ENCODE assay signal across 8 mouse cellular contexts in genomic region chr7:45813787-45814779, GRCm38 (mm10). TPM values are rescaled to one million over a fixed set of nuclear protein-coding genes. Genes with fewer than 3 reads are reported as not detected.
A peak's percentile ranks its signal among the peaks of the same experiment; 100 is the strongest.
DNase-seq lines count a peak whose midpoint lies in the region; ATAC-seq and TF ChIP-seq lines count a peak whose summit lies in the region.

Cyth2 (minus strand) TSS chr7:45814581.

- ATAC-seq in heart, embryonic 11.5 days (replicated peaks; ENCODE audit: insufficient number of reproducible peaks, low FRiP score, low TSS enrichment): peak; percentile 98
- peak; percentile 99 for ATAC-seq in kidney, embryonic 16.5 days (ENCODE audit: low FRiP score, low TSS enrichment)

- peak within 1 kb of the TSS; percentile 78 for H3K4me2 ChIP-seq in heart, embryonic 11.5 days
- H3K4me2 ChIP-seq in kidney, embryonic 16.5 days (replicated peaks; ENCODE audit: low read depth, low read length): peak within 1 kb of the TSS; percentile 92
- peak within 1 kb of the TSS; percentile 91 for H3K4me2 ChIP-seq in myocyte (ENCODE audit: low read depth)

- peak within 1 kb of the TSS; percentile 100 for H3K9ac ChIP-seq in heart, embryonic 11.5 days (ENCODE audit: low read depth, low read length)
- peak within 1 kb of the TSS; percentile 100 for H3K9ac ChIP-seq in kidney, embryonic 16.5 days (replicated peaks; ENCODE audit: low read length)
- H3K9ac ChIP-seq in liver, adult 2 months (ENCODE audit: low read depth, low read length): peak within 1 kb of the TSS; percentile 88

- peaks cover 16% of the 10 kb centered on the region for H3K79me3 ChIP-seq in C2C12 (ENCODE audit: low read depth)

- peaks cover 32% of the 10 kb centered on the region for H3K4me1 ChIP-seq in erythroblast, embryonic 14.5 days (ENCODE audit: control insufficient read depth)
- peaks cover 20% of the 10 kb centered on the region for H3K4me1 ChIP-seq in heart, embryonic 11.5 days (ENCODE audit: control insufficient read depth, insufficient read depth, low read length)
- peaks cover 20% of the 10 kb centered on the region for H3K4me1 ChIP-seq in kidney, embryonic 16.5 days (ENCODE audit: insufficient read depth, low read length)
- H3K4me1 ChIP-seq in liver, adult 2 months (ENCODE audit: control insufficient read depth, insufficient read depth, low read length): peaks cover 6% of the 10 kb centered on the region

- H3K4me3 ChIP-seq in C2C12 (ENCODE audit: insufficient read depth, poor library complexity, severe bottlenecking) (peak within 1 kb of the TSS; percentile 75), myocyte (peak within 1 kb of the TSS; percentile 70)
- H3K4me3 ChIP-seq in erythroblast, embryonic 14.5 days (replicated peaks): peak within 1 kb of the TSS; percentile 92
- H3K4me3 ChIP-seq in heart, embryonic 11.5 days (ENCODE audit: low read depth, low read length): peak within 1 kb of the TSS; percentile 94
- peak within 1 kb of the TSS; percentile 99 for H3K4me3 ChIP-seq in kidney, embryonic 16.5 days (ENCODE audit: low read length)
- H3K4me3 ChIP-seq in liver, adult 2 months (ENCODE audit: insufficient read depth, low read depth, low read length): peak within 1 kb of the TSS; percentile 72

- no peak for TF ChIP-seq CTCF in C2C12 (IDR thresholded peaks at IDR 0.05; ENCODE audit: control insufficient read depth, insufficient read depth, insufficient read length)
- no peak for TF ChIP-seq CTCF in brain, embryonic 14.5 days (IDR thresholded peaks at IDR 0.05; ENCODE audit: borderline replicate concordance, extremely low read depth, insufficient read depth, insufficient read length)
- no peak for TF ChIP-seq CTCF in liver, adult 2 months (IDR thresholded peaks at IDR 0.05; ENCODE audit: low read depth, low read length)

- no peaks in the 10 kb centered on the region for H3K27me3 ChIP-seq in C2C12 (ENCODE audit: control insufficient read depth, insufficient read depth, insufficient read length)
- peaks cover 1% of the 10 kb centered on the region; the same call in 1 of the 2 replicates for H3K27me3 ChIP-seq in erythroblast, embryonic 14.5 days (ENCODE audit: control insufficient read depth)
- peaks cover 7% of the 10 kb centered on the region for H3K27me3 ChIP-seq in heart, embryonic 11.5 days (ENCODE audit: control insufficient read depth, insufficient read depth, low read length)
- H3K27me3 ChIP-seq in kidney, embryonic 16.5 days (ENCODE audit: insufficient read depth, low read length): no peaks in the 10 kb centered on the region
- no peaks in the 10 kb centered on the region for H3K27me3 ChIP-seq in liver, adult 2 months (ENCODE audit: control insufficient read depth, insufficient read depth, low read length)
- H3K27me3 ChIP-seq in myocyte (ENCODE audit: control insufficient read depth, insufficient read depth, insufficient read length): no peaks in the 10 kb centered on the region
- H3K27me3 ChIP-seq in splenic B cell, adult 2 months (ENCODE audit: control insufficient read depth, insufficient read depth, low read length, poor library complexity, severe bottlenecking): no peaks in the 10 kb centered on the region

- peak within 1 kb of the TSS; percentile 100 for H3K27ac ChIP-seq in heart, embryonic 11.5 days (ENCODE audit: low read depth, low read length)
- peak within 1 kb of the TSS; percentile 100 for H3K27ac ChIP-seq in kidney, embryonic 16.5 days (ENCODE audit: low read length)
- H3K27ac ChIP-seq in liver, adult 2 months (replicated peaks; ENCODE audit: insufficient read depth, low read depth, low read length): peak within 1 kb of the TSS; percentile 79

- peaks cover 27% of the 10 kb centered on the region for H3K79me2 ChIP-seq in C2C12 (ENCODE audit: control insufficient read depth, insufficient read depth)
- H3K79me2 ChIP-seq in liver, adult 2 months (ENCODE audit: control insufficient read depth, insufficient read depth, low read length): peaks cover 3% of the 10 kb centered on the region; the same call in 1 of the 2 replicates
- peaks cover 19% of the 10 kb centered on the region for H3K79me2 ChIP-seq in myocyte (ENCODE audit: control insufficient read depth, insufficient read depth)

- under 1% methylated on average over 87 of the region's 92 CpGs for WGBS in heart, embryonic 11.5 days (ENCODE audit: insufficient replicate concordance)
- WGBS in kidney, embryonic 16.5 days: under 1% methylated on average over 88 of the region's 92 CpGs
- WGBS in liver, adult 2 months: under 1% methylated on average over 86 of the region's 92 CpGs

- DNase-seq in brain, embryonic 14.5 days (ENCODE audit: low read depth): peak; percentile 100
- DNase-seq in liver, adult 2 months (ENCODE audit: extremely low read depth, low read depth, low spot score): peak; percentile 99
- peak; percentile 100 for DNase-seq in splenic B cell, adult 2 months (ENCODE audit: low read depth, low spot score)

- TF ChIP-seq POLR2A in brain, embryonic 14.5 days (IDR thresholded peaks at IDR 0.05; ENCODE audit: borderline replicate concordance, extremely low read depth, insufficient read depth, insufficient read length, poor library complexity, severe bottlenecking): peak; percentile 92
- peak; percentile 77 for TF ChIP-seq POLR2A in liver, adult 2 months (IDR thresholded peaks at IDR 0.05; ENCODE audit: extremely low read depth, insufficient read depth, low read length)
- TF ChIP-seq POLR2A in myocyte (IDR thresholded peaks at IDR 0.05; ENCODE audit: insufficient read length, low read depth): peak; percentile 70

- H3K9me3 ChIP-seq in erythroblast, embryonic 14.5 days (ENCODE audit: control insufficient read depth, low read length): no peaks in the 10 kb centered on the region
- no peaks in the 10 kb centered on the region for H3K9me3 ChIP-seq in heart, embryonic 11.5 days (replicated peaks; ENCODE audit: control insufficient read depth, low read length)
- no peaks in the 10 kb centered on the region for H3K9me3 ChIP-seq in kidney, embryonic 16.5 days (ENCODE audit: low read length)

- H3K36me3 ChIP-seq in C2C12 (ENCODE audit: control insufficient read depth, insufficient read depth) (peaks cover 36% of the 10 kb centered on the region), myocyte (ENCODE audit: control insufficient read depth, insufficient read depth) (peaks cover 23% of the 10 kb centered on the region)
- peaks cover 41% of the 10 kb centered on the region for H3K36me3 ChIP-seq in erythroblast, embryonic 14.5 days (ENCODE audit: control insufficient read depth)
- H3K36me3 ChIP-seq in heart, embryonic 11.5 days (ENCODE audit: control insufficient read depth, insufficient read depth, low read length): peaks cover 35% of the 10 kb centered on the region
- peaks cover 38% of the 10 kb centered on the region for H3K36me3 ChIP-seq in kidney, embryonic 16.5 days (ENCODE audit: insufficient read depth, low read length)
- H3K36me3 ChIP-seq in liver, adult 2 months (ENCODE audit: control insufficient read depth, insufficient read depth, low read length): peaks cover 16% of the 10 kb centered on the region
- H3K36me3 ChIP-seq in splenic B cell, adult 2 months (ENCODE audit: control insufficient read depth, insufficient read depth, low read length, poor library complexity, severe bottlenecking): peaks cover 5% of the 10 kb centered on the region

- H3ac ChIP-seq in C2C12 (ENCODE audit: control insufficient read depth, insufficient read length, low read depth): peak within 1 kb of the TSS; percentile 92
- peak within 1 kb of the TSS; percentile 83 for H3ac ChIP-seq in myocyte (ENCODE audit: control insufficient read depth, insufficient read length)

TF ChIP-seq in C2C12, 6 proteins besides CTCF, POLR2A, EP300 and RAD21:
- TF ChIP-seq MAX (IDR thresholded peaks at IDR 0.05) (no peak), MYOD1 (IDR thresholded peaks at IDR 0.05; ENCODE audit: control insufficient read depth, insufficient read length, low read depth) (no peak), FOSL1 (IDR thresholded peaks at IDR 0.05; ENCODE audit: insufficient read depth, low read length, poor library complexity, severe bottlenecking) (no peak), MYOG (IDR thresholded peaks at IDR 0.05; ENCODE audit: control insufficient read depth, extremely low read depth, insufficient read length) (no peak), CEBPB (IDR thresholded peaks at IDR 0.05; ENCODE audit: low read depth) (no peak), USF1 (IDR thresholded peaks at IDR 0.05; ENCODE audit: low read depth) (no peak)

TF ChIP-seq in myocyte, 11 proteins besides CTCF, POLR2A, EP300 and RAD21:
- no peak for TF ChIP-seq MAX (IDR thresholded peaks at IDR 0.05; ENCODE audit: low read depth)
- TF ChIP-seq POLR2AphosphoS2 (IDR thresholded peaks at IDR 0.05; ENCODE audit: insufficient read length, low read depth): peak; percentile 67

RNA-seq across cellular contexts. Expression of gene Cyth2, which starts in this region (rescaled TPM):
- polyA plus RNA-seq in C2C12 (2012; fragmentation: generic; extraction: Trizol) (175 TPM), myocyte (2012; fragmentation: generic; extraction: Trizol) (145 TPM)
- 246 and 277 TPM in 2 replicates for polyA plus RNA-seq in brain, embryonic 14.5 days (2012; rRNA removed)
- polyA plus RNA-seq in erythroblast, embryonic 14.5 days (2012): 21.7 and 22.4 TPM in 2 replicates
- 89.7 and 104 TPM in 2 replicates for polyA plus RNA-seq in heart, embryonic 11.5 days (2014; fragmentation: Nextera tagmentation; extraction: Ambion mirVana)
- polyA plus RNA-seq in kidney, embryonic 16.5 days (2015; fragmentation: Nextera tagmentation; extraction: Ambion mirVana): 125 and 126 TPM in 2 replicates
- total RNA-seq in liver, adult 2 months (2014; rRNA removed): 18.1 and 20.9 TPM in 2 replicates
- 14.2 and 14.8 TPM in 2 replicates for polyA plus RNA-seq in liver, adult 2 months (2012; rRNA removed)

Comparison
In these comparisons a context has a peak if more than half of its experiments do, and no peak if none do; other contexts are left out.
1. Peak in every context shown above with its lines: DNase-seq, ATAC-seq, H3K4me3 ChIP-seq and H3K27ac ChIP-seq.